Mouse (Mus musculus): ENCODE measurements around the gene Sgcg.

DNA sequence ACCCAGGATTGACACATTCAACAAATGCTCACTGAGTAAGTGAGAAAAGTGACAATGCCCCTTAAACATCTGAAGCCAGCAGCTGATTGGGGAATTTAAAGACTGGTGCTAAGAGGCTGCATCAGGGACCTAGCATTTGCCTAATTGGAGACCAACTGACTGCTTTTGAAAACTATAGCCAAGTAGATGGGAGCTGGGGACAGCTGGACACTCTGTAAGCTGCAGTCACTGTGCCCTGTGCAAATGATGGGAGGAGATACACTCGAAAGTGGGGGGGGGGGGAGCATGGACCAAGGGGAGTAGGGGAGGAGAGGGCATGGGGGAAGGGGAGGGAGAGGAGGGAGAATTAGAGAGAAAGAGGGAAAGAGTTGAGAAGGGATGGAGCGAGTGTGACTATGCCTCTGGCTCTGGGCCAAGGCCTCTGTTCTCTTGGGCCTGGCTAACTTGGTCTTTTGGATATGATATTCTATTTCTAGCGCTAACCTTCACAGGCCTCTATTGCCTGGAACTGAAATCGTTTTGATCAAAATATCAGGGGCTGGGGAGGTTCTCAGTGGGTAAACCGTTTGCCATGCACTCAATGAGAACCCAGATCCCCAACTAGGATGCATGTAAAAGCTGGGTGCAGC is 22.3 kb downstream of the Sgcg start:
- no peak for TF ChIP-seq POLR2A (IDR thresholded peaks at IDR 0.05; ENCODE audit: insufficient read depth, low read depth, low read length)
- TF ChIP-seq CTCF (IDR thresholded peaks at IDR 0.05; ENCODE audit: insufficient read depth, low read depth, low read length): no peak

All from olfactory bulb, adult 2 months (tissue).